Mouse (Mus musculus) liver, embryonic 14.5 days (tissue): ENCODE results near the gene Tenm2.

Source experiments
- CTCF ChIP-seq: IDR thresholded peaks from 2 replicates; pipeline ENCODE4 v1.5.1; 2016; ENCODE audit warnings: antibody characterized with exemption, low read depth, control low read depth
- EP300 ChIP-seq: IDR thresholded peaks from 2 replicates; pipeline ENCODE4 v1.6.1; 2016; ENCODE audit warnings: antibody characterized with exemption, low read depth

- no peak for TF ChIP-seq CTCF
- no peak for TF ChIP-seq EP300
These were observed 1195.1 kb downstream of the Tenm2 start for GRCm38 (mm10) chr11:36040508-36041233.
